Mouse (Mus musculus): Measurements from ENCODE around the gene Astn2.

DNA sequence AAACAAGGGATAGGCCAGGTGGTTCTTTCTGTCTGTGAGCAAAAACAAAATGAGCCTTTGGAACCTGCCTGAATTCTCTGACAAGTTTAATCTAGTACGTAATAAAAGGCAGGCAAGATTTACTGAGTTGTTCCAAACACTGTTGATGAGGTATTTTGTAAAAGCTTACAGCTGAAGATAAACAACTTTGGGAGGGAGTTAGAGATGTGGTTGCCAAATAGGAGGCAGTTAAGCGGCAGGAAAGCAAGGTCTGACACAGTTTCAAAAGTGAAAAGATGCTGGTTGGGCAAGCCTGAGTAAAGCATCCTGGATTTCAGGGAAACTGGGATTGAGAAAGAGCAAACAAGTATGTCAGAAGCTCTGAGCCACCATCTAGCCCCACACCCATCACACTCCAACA lies 59.8 kb downstream of the Astn2 start:
- TF ChIP-seq CTCF (IDR thresholded peaks at IDR 0.05; ENCODE audit: low read depth, low read length): no peak
- no peak for TF ChIP-seq POLR2A (IDR thresholded peaks at IDR 0.05; ENCODE audit: borderline replicate concordance, low read depth, low read length)
